Mouse (Mus musculus) limb, embryonic 14.5 days (tissue): ENCODE data around the gene Amh. TPM values are rescaled to one million over a fixed set of nuclear protein-coding genes. Genes with fewer than 3 reads are reported as not detected.

Experiments used
- ATAC-seq: fragments of 200-750 bp; cut with Nextera tagmentation; 2 replicates; pipeline ENCODE4 v1.8.0; 2017; ENCODE audit warnings: low read depth, moderate number of reproducible peaks, moderate TSS enrichment; ENCODE audit not compliant: low FRiP score
- DNase-seq: peaks from one replicate; pipeline ENCODE4 v3.0.0-alpha.2; 2015; ENCODE audit warnings: low spot score
- H3K27ac ChIP-seq: fragments of 300-500 bp; sonication (generic); replicated peaks from 2 replicates; pipeline ENCODE4 v1.5.1; 2014; ENCODE audit warnings: low read depth, mild to moderate bottlenecking, low read length, moderate library complexity, mixed read lengths
- H3K27me3 ChIP-seq: fragments of 300-500 bp; sonication (generic); 2 replicates; pipeline ENCODE4 v1.6.1; 2014; ENCODE audit warnings: low read length, mixed read lengths; ENCODE audit not compliant: control insufficient read depth, insufficient read depth
- H3K36me3 ChIP-seq: fragments of 300-500 bp; sonication (generic); 2 replicates; pipeline ENCODE4 v1.6.1; 2014; ENCODE audit warnings: mild to moderate bottlenecking, low read length, moderate library complexity, mixed read lengths; ENCODE audit not compliant: control insufficient read depth, insufficient read depth
- H3K4me1 ChIP-seq: fragments of 300-500 bp; sonication (generic); 2 replicates; pipeline ENCODE4 v1.6.1; 2014; ENCODE audit warnings: antibody characterized with exemption, low read length, mixed read lengths; ENCODE audit not compliant: control insufficient read depth, insufficient read depth
- H3K4me2 ChIP-seq: fragments of 300-500 bp; sonication (generic); replicated peaks from 2 replicates; pipeline ENCODE4 v1.6.1; 2014; ENCODE audit warnings: low read depth, mild to moderate bottlenecking, low read length, moderate library complexity; ENCODE audit not compliant: severe bottlenecking
- H3K4me3 ChIP-seq: fragments of 300-500 bp; sonication (generic); replicated peaks from 2 replicates; pipeline ENCODE4 v1.5.1; 2014; ENCODE audit warnings: low read length
- H3K9ac ChIP-seq: fragments of 300-500 bp; sonication (generic); 2 replicates; pipeline ENCODE4 v1.6.1; 2014; ENCODE audit warnings: mild to moderate bottlenecking, low read depth, low read length, moderate library complexity; ENCODE audit not compliant: severe bottlenecking
- H3K9me3 ChIP-seq: fragments of 300-500 bp; sonication (generic); 2 replicates; pipeline ENCODE4 v1.6.1; 2016; ENCODE audit warnings: low read length; ENCODE audit not compliant: control insufficient read depth
- POLR2A ChIP-seq: fragments of 200-500 bp; IDR thresholded peaks from 2 replicates; pipeline ENCODE4 v1.8.0; 2012; ENCODE audit warnings: inconsistent platforms, mild to moderate bottlenecking, moderate library complexity, borderline replicate concordance; ENCODE audit not compliant: insufficient read depth, insufficient read length; ENCODE audit errors: extremely low read depth
- WGBS: fragments of 180-500 bp; shearing (Covaris S2); extraction: QIAGEN DNeasy Blood & Tissue Kit; methylation state at CpG from one replicate; pipeline ENCODE4 v1.1.7; 2014; 5-methylcytosine and 5-hydroxymethylcytosine counted together
- polyA plus RNA-seq, 2 experiments: library from polyadenylated mRNA; depleted of rRNA in 1 of 2; stranded (reverse) in 1 of 2; unstranded in 1 of 2; fragments of >200 nt; fragmentation: Nextera tagmentation in 1 of 2; extraction: Ambion mirVana in 1 of 2; gene quantifications; 2 replicates each; pipeline versions ENCODE4 v1.2.1 to v1.2.3; 2012 to 2014

Gene Amh
- polyA plus RNA-seq, 2 experiments, result 1.0 TPM; not detected in 1

DNA sequence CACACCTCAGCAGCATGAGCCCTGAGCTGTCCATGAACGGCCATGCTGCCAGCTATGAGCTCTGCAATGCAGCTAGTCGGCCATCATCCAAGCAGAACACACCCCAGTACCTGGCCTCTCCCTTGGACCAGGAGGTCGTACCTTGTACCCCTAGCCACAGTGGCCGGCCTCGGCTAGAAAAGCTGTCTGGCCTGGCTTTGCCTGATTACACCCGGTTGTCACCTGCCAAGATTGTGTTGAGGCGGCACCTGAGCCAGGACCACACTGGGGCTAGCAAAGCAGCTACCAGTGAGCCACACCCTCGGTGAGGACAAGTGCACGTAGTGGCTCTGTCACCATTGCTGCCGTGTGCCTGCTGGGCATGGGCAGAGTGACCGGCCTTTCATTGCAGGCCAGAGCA lies 19.1 kb upstream of the Amh start:
- Histone ChIP-seq H3K4me1 (no peaks in the 10 kb centered on the region), H3K27me3 (no peaks in the 10 kb centered on the region), H3K4me3 (no peak overlapping the region), H3K9ac (no peak overlapping the region), H3K4me2 (no peak overlapping the region), H3K36me3 (peaks cover 99% of the 10 kb centered on the region), H3K9me3 (no peaks in the 10 kb centered on the region), H3K27ac (no peak overlapping the region)
- WGBS, result 94% methylated on average over 11 of the region's 11 CpGs
- DNase-seq (no peak), ATAC-seq (no peak)
- no peak for TF ChIP-seq POLR2A

DNA sequence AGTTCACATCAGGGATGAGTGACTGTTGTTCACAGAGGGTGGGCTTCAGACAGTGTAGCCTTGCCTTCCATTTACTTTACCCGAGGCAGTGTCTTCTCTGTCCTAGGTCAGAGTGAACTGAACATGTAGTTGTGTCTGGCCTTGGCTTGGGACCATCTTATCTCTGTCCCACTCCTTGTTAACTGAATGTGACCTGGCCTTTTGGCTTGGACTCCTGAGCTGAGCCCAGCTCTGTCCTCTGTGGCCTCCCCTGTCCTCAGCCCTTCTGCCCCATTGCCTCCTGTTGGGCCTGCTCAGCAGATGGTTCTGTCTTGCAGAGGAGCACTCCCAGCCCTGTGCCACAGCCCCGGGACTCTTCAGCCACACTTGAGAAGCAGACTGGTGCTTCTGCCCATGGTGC lies 17.5 kb upstream of the Amh start:
- TF ChIP-seq POLR2A, result no peak
- Histone ChIP-seq H3K36me3 (peaks cover 98% of the 10 kb centered on the region), H3K27ac (no peak overlapping the region), H3K9ac (no peak overlapping the region), H3K4me2 (no peak overlapping the region), H3K4me1 (no peaks in the 10 kb centered on the region), H3K4me3 (no peak overlapping the region), H3K27me3 (no peaks in the 10 kb centered on the region), H3K9me3 (no peaks in the 10 kb centered on the region)
- 82% methylated on average over 2 of the region's 2 CpGs for WGBS
- ATAC-seq, result no peak
- DNase-seq, result no peak

DNA sequence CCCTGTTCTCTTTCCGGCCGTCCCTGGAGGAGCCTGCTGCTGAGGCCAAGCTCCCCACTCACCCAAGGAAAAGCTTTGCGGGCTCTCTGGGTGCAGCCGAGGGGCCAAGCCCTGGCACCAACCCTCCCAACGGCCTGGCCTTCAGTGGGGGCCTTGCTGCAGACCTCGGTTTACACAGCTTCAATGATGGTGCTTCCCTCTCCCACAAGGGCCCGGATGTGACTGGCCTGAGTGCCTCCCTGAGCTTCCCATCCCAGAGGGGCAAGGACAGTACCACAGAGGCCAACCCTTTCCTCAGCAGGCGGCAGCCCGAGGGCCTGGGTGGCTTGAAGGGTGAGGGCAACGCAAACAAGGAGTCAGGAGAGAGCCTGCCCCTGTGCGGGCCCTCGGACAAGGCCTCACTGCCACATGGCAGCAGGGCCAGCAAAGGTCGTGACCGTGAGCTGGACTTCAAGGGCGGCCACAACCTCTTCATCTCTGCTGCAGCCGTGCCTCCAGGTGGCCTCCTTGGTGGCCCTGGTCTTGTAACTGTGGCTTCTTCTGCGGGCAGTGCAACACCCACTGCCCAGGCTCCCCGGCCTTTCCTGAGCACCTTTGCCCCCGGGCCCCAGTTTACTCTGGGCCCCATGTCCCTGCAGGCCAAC lies 14.2 kb upstream of the Amh start:
- Histone ChIP-seq H3K4me2 (no peak overlapping the region), H3K4me1 (no peaks in the 10 kb centered on the region), H3K4me3 (no peak overlapping the region), H3K9me3 (no peaks in the 10 kb centered on the region), H3K9ac (no peak overlapping the region), H3K27me3 (no peaks in the 10 kb centered on the region), H3K27ac (no peak overlapping the region), H3K36me3 (peaks cover 98% of the 10 kb centered on the region)
- DNase-seq, result no peak
- WGBS, result 93% methylated on average over 15 of the region's 19 CpGs
- ATAC-seq, result no peak
- no peak for TF ChIP-seq POLR2A

DNA sequence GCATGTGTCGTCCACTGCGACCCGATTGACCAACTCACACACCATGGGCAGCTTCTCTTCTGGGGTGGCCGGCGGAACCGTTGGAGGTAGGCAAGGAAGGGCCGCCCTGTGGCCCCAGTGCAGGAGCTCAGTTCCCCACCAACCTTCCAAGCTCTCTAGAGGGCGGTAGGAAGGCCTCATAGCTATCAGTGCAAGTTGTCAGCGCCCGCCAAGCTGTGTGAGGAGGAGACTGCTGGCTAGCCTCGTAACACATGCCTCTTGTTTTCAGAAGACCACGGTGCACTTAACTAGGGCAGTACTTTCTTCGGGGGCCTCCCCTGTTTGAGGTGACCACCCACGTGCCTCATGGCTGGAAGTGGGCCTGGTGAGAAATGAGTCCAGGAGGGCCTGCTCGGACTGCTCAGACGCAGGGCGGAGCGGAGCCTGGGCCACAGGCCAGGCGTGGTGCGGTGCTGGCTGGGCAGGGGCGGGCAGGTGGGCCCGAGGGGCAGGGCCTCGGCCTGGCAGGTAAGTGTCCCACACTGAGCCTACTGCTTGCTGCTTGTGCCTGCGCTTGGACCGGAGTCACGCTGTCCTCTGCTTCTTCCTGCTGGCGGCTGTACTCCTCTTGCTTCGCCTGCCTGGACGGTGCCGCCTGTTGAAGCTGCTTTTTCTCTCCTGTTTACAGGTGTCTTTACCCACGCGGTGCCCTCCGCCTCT lies 13.4 kb upstream of the Amh start:
- TF ChIP-seq POLR2A, result no peak

DNA sequence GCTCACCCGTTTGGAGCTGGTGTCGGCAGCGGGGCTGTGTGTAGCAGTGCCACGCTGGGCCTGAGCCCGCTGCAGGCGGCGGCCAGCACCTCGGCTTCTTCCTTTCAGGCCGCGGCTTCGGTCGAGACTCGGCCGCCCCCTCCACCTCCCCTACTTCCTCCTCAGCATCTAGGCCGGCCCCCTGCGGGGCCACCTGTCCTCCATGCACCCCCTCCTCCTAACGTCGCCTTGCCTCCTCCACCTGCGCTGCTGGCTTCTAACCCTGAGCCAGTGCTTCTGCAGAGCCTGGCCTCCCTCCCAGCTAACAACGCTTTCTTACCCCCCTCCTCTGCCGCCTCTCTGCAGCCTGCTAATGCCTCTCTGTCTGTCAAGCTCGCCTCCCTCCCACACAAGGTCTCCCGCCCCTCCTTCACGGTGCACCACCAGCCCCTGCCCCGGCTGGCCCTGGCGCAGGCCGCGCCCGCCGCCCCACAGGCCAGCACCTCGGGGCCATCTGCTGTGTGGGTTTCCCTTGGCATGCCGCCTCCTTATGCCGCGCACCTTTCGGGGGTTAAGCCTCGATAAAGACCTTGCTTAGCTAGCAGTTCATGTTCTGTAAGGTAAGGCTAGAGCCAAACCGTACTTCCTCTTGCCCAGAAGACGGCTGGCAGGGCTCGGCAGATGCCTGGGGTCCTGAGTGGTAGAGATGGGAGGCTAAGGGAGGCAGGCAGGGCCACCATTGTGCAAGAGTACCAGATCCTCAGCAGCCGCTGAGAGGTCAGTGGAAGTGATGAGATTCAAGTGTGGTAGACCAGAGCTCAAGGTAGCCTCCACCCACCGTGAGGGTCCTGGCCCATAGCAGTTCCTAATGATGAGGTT lies 12.6 kb upstream of the Amh start:
- H3K27ac ChIP-seq, result no peak overlapping the region
- no peaks in the 10 kb centered on the region for H3K9me3 ChIP-seq
- peaks cover 94% of the 10 kb centered on the region for H3K36me3 ChIP-seq
- DNase-seq, result no peak
- H3K9ac ChIP-seq, result no peak overlapping the region
- ATAC-seq, result no peak
- no peak overlapping the region for H3K4me3 ChIP-seq
- no peaks in the 10 kb centered on the region for H3K27me3 ChIP-seq
- H3K4me1 ChIP-seq, result peaks cover 8% of the 10 kb centered on the region
- no peak for TF ChIP-seq POLR2A
- H3K4me2 ChIP-seq, result no peak overlapping the region
- WGBS, result 81% methylated on average over 40 of the region's 41 CpGs

More for the DNA sequence above, 13.4 kb upstream of the Amh start:
- no peak for ATAC-seq
- Histone ChIP-seq H3K4me2 (no peak overlapping the region), H3K9me3 (no peaks in the 10 kb centered on the region), H3K36me3 (peaks cover 98% of the 10 kb centered on the region), H3K27ac (no peak overlapping the region), H3K4me3 (no peak overlapping the region), H3K27me3 (no peaks in the 10 kb centered on the region), H3K4me1 (peaks cover 3% of the 10 kb centered on the region), H3K9ac (no peak overlapping the region)
- DNase-seq, result no peak
- 77% methylated on average over 33 of the region's 33 CpGs for WGBS
